Mouse (Mus musculus) midbrain, embryonic 11.5 days (tissue): ENCODE measurements around the gene Trpm8. TPM values are rescaled to one million over a fixed set of nuclear protein-coding genes. Genes with fewer than 3 reads are reported as not detected.

Experiments used
- ATAC-seq: fragments of 200-750 bp; cut with Nextera tagmentation; 2 replicates; pipeline ENCODE4 v1.8.0; 2017; ENCODE audit warnings: moderate TSS enrichment, moderate library complexity; ENCODE audit not compliant: low FRiP score
- DNase-seq: peaks from one replicate; pipeline ENCODE4 v3.0.0; 2015; ENCODE audit warnings: low spot score; ENCODE audit errors: missing footprints
- H3K27ac ChIP-seq: fragments of 300-500 bp; sonication (generic); 2 replicates; pipeline ENCODE4 v1.5.1; 2014; ENCODE audit warnings: low read depth, low read length
- H3K27me3 ChIP-seq: fragments of 300-500 bp; sonication (generic); 2 replicates; pipeline ENCODE4 v1.6.1; 2014; ENCODE audit warnings: mild to moderate bottlenecking, low read length, moderate library complexity, mixed read lengths; ENCODE audit not compliant: control insufficient read depth, insufficient read depth
- H3K36me3 ChIP-seq: fragments of 300-500 bp; sonication (generic); 2 replicates; pipeline ENCODE4 v1.6.1; 2014; ENCODE audit warnings: mild to moderate bottlenecking, low read length, moderate library complexity, mixed read lengths; ENCODE audit not compliant: control insufficient read depth, insufficient read depth
- H3K4me1 ChIP-seq: fragments of 300-500 bp; sonication (generic); 2 replicates; pipeline ENCODE4 v1.6.1; 2014; ENCODE audit warnings: low read length; ENCODE audit not compliant: control insufficient read depth, insufficient read depth
- H3K4me2 ChIP-seq: fragments of 300-500 bp; sonication (generic); 2 replicates; pipeline ENCODE4 v1.6.1; 2014; ENCODE audit warnings: mild to moderate bottlenecking, moderate library complexity
- H3K4me3 ChIP-seq: fragments of 300-500 bp; sonication (generic); 2 replicates; pipeline ENCODE4 v1.5.1; 2014; ENCODE audit warnings: low read depth, low read length
- H3K9ac ChIP-seq: fragments of 300-500 bp; sonication (generic); 2 replicates; pipeline ENCODE4 v1.6.1; 2014; ENCODE audit warnings: low read length
- H3K9me3 ChIP-seq: fragments of 300-500 bp; sonication (generic); 2 replicates; pipeline ENCODE4 v1.6.1; 2016; ENCODE audit warnings: low read length; ENCODE audit not compliant: control insufficient read depth
- WGBS: fragments of 180-500 bp; shearing (Covaris S2); extraction: QIAGEN DNeasy Blood & Tissue Kit; methylation state at CpG from one replicate; pipeline ENCODE4 v1.1.7; 2014; 5-methylcytosine and 5-hydroxymethylcytosine counted together
- polyA plus RNA-seq: library from polyadenylated mRNA; unstranded; fragments of >200 nt; fragmentation: Nextera tagmentation; extraction: Ambion mirVana; gene quantifications from 2 replicates; pipeline ENCODE4 v1.2.1, GENCODE M21; 2014

Gene Trpm8
- polyA plus RNA-seq, 1 experiment from 2014 or later, result not detected

- Histone ChIP-seq H3K36me3 (0 out of 2 replicates have a peak, but pooled peaks cover 2% of the 10 kb centered on the region), H3K4me3 (no peak overlapping the region), H3K9me3 (peaks cover 91% of the 10 kb centered on the region), H3K4me2 (no peak overlapping the region), H3K27ac (no peak overlapping the region), H3K4me1 (no peaks in the 10 kb centered on the region), H3K9ac (no peak overlapping the region), H3K27me3 (no peaks in the 10 kb centered on the region)
- 73% methylated on average over 4 of the region's 4 CpGs for WGBS
- ATAC-seq (0 out of 2 replicates have a peak, but pooled peaks have one; percentile 1), DNase-seq (no peak)
Measured at GRCm38 (mm10) chr1:88240579-88240978, 36.9 kb upstream of the Trpm8 start.

DNA sequence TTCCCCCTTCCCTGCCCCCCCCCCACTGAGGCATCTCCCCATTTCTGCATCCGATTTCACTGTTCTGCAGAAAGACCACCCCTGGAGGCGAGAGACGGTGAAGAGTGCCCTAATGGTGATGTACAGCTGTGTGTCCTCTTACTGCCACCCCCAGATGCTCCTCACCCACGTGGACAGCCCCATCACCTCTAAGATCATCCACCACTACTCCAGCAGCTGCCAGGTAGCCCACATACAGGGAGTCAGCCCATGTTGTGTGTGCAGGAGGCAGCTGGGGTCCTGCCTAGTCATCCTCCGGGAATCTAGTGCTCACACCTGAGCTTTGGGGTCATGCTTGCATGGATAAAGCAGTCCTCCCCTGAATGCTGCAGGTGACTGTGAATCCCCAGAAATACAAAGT is 33.6 kb upstream of the Trpm8 start:
- Histone ChIP-seq H3K9ac (no peak overlapping the region), H3K9me3 (peaks cover 94% of the 10 kb centered on the region), H3K4me3 (no peak overlapping the region), H3K4me1 (no peaks in the 10 kb centered on the region), H3K27me3 (no peaks in the 10 kb centered on the region), H3K36me3 (0 out of 2 replicates have a peak, but pooled peaks cover 2% of the 10 kb centered on the region), H3K4me2 (no peak overlapping the region), H3K27ac (no peak overlapping the region)
- 71% methylated on average over 5 of the region's 5 CpGs for WGBS
- DNase-seq (no peak), ATAC-seq (no peak)

- DNase-seq (no peak), ATAC-seq (no peak)
- Histone ChIP-seq H3K27me3 (no peaks in the 10 kb centered on the region), H3K4me1 (no peaks in the 10 kb centered on the region), H3K36me3 (no peaks in the 10 kb centered on the region), H3K9ac (no peak overlapping the region), H3K9me3 (peaks cover 94% of the 10 kb centered on the region), H3K27ac (no peak overlapping the region), H3K4me3 (no peak overlapping the region), H3K4me2 (no peak overlapping the region)
- WGBS, result 77% methylated on average over 6 of the region's 6 CpGs
Measured at GRCm38 (mm10) chr1:88245881-88246280, 31.6 kb upstream of the Trpm8 start.

DNA sequence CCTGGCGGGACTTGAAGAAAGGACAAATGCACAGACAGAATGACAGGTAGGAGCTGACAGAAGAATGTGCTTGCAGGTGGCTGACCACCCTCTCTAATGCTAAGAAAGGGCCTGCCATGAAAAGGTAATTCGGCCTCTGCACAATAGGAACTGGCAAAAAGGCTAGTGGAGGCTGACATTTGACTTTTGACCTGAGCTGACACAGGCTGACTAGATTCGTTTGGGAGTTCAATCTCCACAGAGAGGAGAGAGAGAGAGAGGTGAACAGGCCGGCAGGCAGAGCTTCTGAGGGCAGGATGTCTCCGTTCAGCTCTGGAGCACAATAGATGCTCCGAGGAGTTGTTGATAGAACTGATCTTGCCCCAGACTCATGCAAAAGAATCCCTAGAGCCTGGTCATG is 31.1 kb upstream of the Trpm8 start:
- Histone ChIP-seq H3K36me3 (no peaks in the 10 kb centered on the region), H3K4me3 (no peak overlapping the region), H3K4me1 (no peaks in the 10 kb centered on the region), H3K9me3 (peaks cover 94% of the 10 kb centered on the region), H3K27me3 (no peaks in the 10 kb centered on the region), H3K27ac (no peak overlapping the region), H3K9ac (no peak overlapping the region), H3K4me2 (no peak overlapping the region)
- WGBS, result 50% methylated on average over 6 of the region's 6 CpGs
- no peak for ATAC-seq
- no peak for DNase-seq

DNA sequence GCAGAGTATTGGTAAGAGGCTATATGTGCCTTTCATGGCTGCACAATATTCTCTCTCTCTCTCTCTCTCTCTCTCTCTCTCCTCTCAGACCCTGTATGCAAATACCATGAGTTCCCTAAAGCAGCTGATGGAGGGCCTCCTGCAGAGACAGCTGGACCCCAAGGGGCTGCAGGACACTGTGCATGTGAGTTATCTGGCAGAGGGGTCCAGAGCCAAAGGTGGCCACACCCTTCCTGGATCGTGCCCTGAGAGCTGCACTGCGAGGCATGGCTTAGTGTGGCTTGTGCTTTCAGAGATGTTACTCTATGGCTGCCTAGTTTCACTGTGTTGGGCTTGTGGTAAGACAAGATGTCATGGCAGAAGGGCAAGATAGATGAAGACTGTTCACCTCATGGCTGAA is 29.8 kb upstream of the Trpm8 start:
- H3K9ac ChIP-seq, result no peak overlapping the region
- 53% methylated on average over 2 of the region's 2 CpGs for WGBS
- no peaks in the 10 kb centered on the region for H3K36me3 ChIP-seq
- H3K27ac ChIP-seq, result no peak overlapping the region
- DNase-seq (no peak), ATAC-seq (no peak)
- H3K4me2 ChIP-seq, result no peak overlapping the region
- no peaks in the 10 kb centered on the region for H3K4me1 ChIP-seq
- H3K27me3 ChIP-seq, result no peaks in the 10 kb centered on the region
- peaks cover 95% of the 10 kb centered on the region for H3K9me3 ChIP-seq
- no peak overlapping the region for H3K4me3 ChIP-seq

GRCm38 (mm10) chr1:88248658-88249057 is 28.8 kb upstream of the Trpm8 start:
- Histone ChIP-seq H3K4me2 (no peak overlapping the region), H3K4me1 (no peaks in the 10 kb centered on the region), H3K36me3 (no peaks in the 10 kb centered on the region), H3K9me3 (peaks cover 96% of the 10 kb centered on the region), H3K9ac (no peak overlapping the region), H3K4me3 (no peak overlapping the region), H3K27me3 (no peaks in the 10 kb centered on the region), H3K27ac (no peak overlapping the region)
- ATAC-seq (peak; percentile 6; the same call in 1 of the 2 replicates), DNase-seq (no peak)
- WGBS, result 72% methylated on average over 4 of the region's 4 CpGs

DNA sequence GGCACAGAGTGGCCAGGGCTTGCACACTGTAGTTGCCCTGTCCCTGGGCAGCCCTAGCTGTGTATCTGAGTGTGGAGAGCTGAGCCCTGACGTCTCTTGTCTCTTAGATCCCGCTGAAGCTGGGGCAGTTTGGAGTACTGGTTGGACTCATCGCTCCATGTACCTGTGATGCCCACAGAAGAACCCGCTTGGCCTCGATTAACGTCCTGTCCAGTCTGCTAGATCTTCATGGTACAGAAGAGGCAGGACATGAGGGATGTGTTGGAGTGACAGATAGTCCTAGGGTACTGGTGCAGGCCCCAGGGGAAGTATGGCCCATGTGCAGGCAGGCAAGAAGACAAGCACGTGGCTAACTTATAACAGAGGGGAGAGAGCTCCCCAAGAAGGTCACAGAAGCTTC is 27.9 kb upstream of the Trpm8 start:
- H3K9me3 ChIP-seq, result peaks cover 96% of the 10 kb centered on the region
- WGBS, result 78% methylated on average over 7 of the region's 7 CpGs
- no peaks in the 10 kb centered on the region for H3K27me3 ChIP-seq
- no peaks in the 10 kb centered on the region for H3K36me3 ChIP-seq
- H3K4me3 ChIP-seq, result no peak overlapping the region
- no peak for ATAC-seq
- H3K9ac ChIP-seq, result no peak overlapping the region
- H3K4me2 ChIP-seq, result no peak overlapping the region
- DNase-seq, result no peak
- no peaks in the 10 kb centered on the region for H3K4me1 ChIP-seq
- no peak overlapping the region for H3K27ac ChIP-seq

DNA sequence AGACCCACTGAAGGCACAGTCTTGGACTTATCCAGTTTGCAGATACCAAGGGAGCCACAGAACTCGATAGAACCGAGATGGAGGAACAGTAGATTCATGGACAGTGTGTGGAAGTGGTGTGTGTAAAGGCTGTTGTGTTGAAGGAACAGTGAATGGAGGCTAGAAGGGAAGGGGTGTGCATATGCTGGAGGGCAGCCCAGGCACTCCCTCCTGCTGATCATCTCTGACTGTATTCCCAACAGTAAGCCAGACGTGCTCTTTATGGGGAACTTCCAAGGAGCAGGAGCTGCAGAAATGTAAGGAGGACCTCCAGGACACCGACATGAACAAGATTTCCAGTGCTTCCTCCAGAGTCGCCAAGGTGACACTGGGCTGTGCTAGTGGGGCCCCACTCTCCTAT is 27.4 kb upstream of the Trpm8 start:
- 77% methylated on average over 5 of the region's 5 CpGs for WGBS
- peaks cover 96% of the 10 kb centered on the region for H3K9me3 ChIP-seq
- H3K27me3 ChIP-seq, result no peaks in the 10 kb centered on the region
- H3K4me1 ChIP-seq, result no peaks in the 10 kb centered on the region
- H3K4me3 ChIP-seq, result no peak overlapping the region
- no peak overlapping the region for H3K27ac ChIP-seq
- DNase-seq (no peak), ATAC-seq (no peak)
- no peak overlapping the region for H3K9ac ChIP-seq
- no peak overlapping the region for H3K4me2 ChIP-seq
- H3K36me3 ChIP-seq, result no peaks in the 10 kb centered on the region

GRCm38 (mm10) chr1:88253106-88253505 is 24.4 kb upstream of the Trpm8 start:
- Histone ChIP-seq H3K27me3 (no peaks in the 10 kb centered on the region), H3K27ac (no peak overlapping the region), H3K36me3 (no peaks in the 10 kb centered on the region), H3K4me2 (no peak overlapping the region), H3K4me1 (no peaks in the 10 kb centered on the region), H3K4me3 (no peak overlapping the region), H3K9ac (no peak overlapping the region), H3K9me3 (peaks cover 95% of the 10 kb centered on the region)
- ATAC-seq (no peak), DNase-seq (no peak)
- WGBS, result 75% methylated on average over 8 of the region's 8 CpGs

- Histone ChIP-seq H3K4me1 (no peaks in the 10 kb centered on the region), H3K9me3 (peaks cover 94% of the 10 kb centered on the region), H3K27me3 (no peaks in the 10 kb centered on the region), H3K4me3 (no peak overlapping the region), H3K27ac (no peak overlapping the region), H3K36me3 (no peaks in the 10 kb centered on the region), H3K9ac (no peak overlapping the region), H3K4me2 (no peak overlapping the region)
- WGBS, result 72% methylated on average over 6 of the region's 6 CpGs
- DNase-seq (no peak), ATAC-seq (no peak)
Measured at GRCm38 (mm10) chr1:88253540-88253939, 23.9 kb upstream of the Trpm8 start.
